Mouse (Mus musculus) bone marrow, adult 2 months (tissue): Measurements from ENCODE around the gene Pdhx. TPM values are rescaled to one million over a fixed set of nuclear protein-coding genes. Genes with fewer than 3 reads are reported as not detected.
A peak's percentile ranks its signal among the peaks of the same experiment; 100 is the strongest.

Experiments used
- H3K27ac ChIP-seq: fragments of 200-500 bp; 2 replicates; pipeline ENCODE4 v1.5.1; 2012; ENCODE audit warnings: low read depth, mild to moderate bottlenecking, control low read depth, inconsistent platforms, low read length; ENCODE audit not compliant: control insufficient read depth, poor library complexity, insufficient read depth
- H3K4me1 ChIP-seq: fragments of 200-500 bp; 2 replicates; pipeline ENCODE4 v1.6.1; 2011; ENCODE audit warnings: low read length; ENCODE audit not compliant: control insufficient read depth, insufficient read depth
- H3K4me3 ChIP-seq: fragments of 200-500 bp; replicated peaks from 2 replicates; pipeline ENCODE3; 2011; ENCODE audit warnings: mild to moderate bottlenecking, low read depth, low read length, control low read depth; ENCODE audit not compliant: control insufficient read depth
- CTCF ChIP-seq: fragments of 200-500 bp; IDR thresholded peaks from 2 replicates; pipeline ENCODE4 v1.5.1; 2011; ENCODE audit warnings: low read length, control low read depth; ENCODE audit not compliant: control insufficient read depth, insufficient read depth
- POLR2A ChIP-seq: fragments of 200-500 bp; IDR thresholded peaks from 2 replicates; pipeline ENCODE4 v1.6.1; 2011; ENCODE audit warnings: low read depth, mild to moderate bottlenecking, control low read depth, low read length, borderline replicate concordance; ENCODE audit not compliant: control insufficient read depth
- WGBS: fragments of 180-500 bp; shearing (Covaris S2); methylation state at CpG from one replicate; pipeline ENCODE4 v1.1.7; 2018; 5-methylcytosine and 5-hydroxymethylcytosine counted together
- polyA plus RNA-seq: library from polyadenylated mRNA; stranded (reverse); fragments of >200 nt; gene quantifications from 2 replicates; pipeline ENCODE4 v1.2.4, GENCODE M21; 2011; ENCODE audit warnings: low replicate concordance; ENCODE audit not compliant: missing spikeins, insufficient read depth, insufficient read length

Gene Pdhx
- polyA plus RNA-seq, result 9.3 and 11.6 TPM in 2 replicates

DNA sequence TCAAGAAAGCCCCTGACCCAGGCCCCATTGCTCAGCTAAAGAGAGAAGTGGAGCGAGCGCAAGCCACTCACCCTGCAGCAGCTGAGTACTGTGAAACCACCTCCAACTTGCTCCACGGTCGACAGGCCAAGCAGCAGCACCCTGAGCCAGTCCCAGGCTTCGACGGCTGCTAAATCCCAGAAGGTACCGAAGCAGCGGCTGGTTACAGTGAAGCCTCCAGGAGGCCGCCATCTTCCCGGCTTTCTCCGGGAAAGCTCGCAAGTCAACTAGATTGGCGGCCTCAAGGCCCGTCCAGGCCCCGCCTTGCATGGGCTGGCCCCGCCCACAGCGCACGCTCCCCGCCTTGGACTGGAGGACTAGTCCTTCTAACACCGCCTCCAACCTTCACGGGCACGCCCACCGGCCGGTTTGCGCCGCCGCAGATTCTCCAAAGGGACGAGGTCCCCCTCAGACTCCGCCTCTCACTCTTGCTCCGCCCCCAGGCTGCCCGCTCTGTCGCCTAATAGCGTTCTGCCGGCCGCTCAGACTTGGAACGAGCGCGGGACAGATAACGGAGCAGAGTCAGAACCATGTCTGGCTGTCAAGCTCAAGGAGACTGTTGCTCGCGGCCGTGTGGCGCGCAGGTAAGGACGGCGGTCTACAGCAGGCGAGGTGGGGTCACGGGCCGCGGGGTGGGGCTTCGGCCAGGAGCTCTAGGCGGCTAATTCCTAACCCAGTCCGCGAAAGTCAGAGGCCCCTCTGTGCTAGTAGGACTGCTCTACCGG is at the start of gene Pdhx, which contains the start of gene Apip:
Gene Pdhx (minus strand): TSS at position 295 of the 764 bp plus-strand sequence.
Gene Apip (plus strand): TSS at position 457 of the 764 bp plus-strand sequence.
- TF ChIP-seq POLR2A (peak; percentile 68; the same call in 1 of the 2 replicates), CTCF (no peak)
- peak within 1 kb of the TSS; percentile 96 for H3K4me3 ChIP-seq
- H3K27ac ChIP-seq, result peak within 1 kb of the TSS; percentile 88
- no peaks in the 10 kb centered on the region for H3K4me1 ChIP-seq
- WGBS, result under 1% methylated on average over 55 of the region's 55 CpGs

DNA sequence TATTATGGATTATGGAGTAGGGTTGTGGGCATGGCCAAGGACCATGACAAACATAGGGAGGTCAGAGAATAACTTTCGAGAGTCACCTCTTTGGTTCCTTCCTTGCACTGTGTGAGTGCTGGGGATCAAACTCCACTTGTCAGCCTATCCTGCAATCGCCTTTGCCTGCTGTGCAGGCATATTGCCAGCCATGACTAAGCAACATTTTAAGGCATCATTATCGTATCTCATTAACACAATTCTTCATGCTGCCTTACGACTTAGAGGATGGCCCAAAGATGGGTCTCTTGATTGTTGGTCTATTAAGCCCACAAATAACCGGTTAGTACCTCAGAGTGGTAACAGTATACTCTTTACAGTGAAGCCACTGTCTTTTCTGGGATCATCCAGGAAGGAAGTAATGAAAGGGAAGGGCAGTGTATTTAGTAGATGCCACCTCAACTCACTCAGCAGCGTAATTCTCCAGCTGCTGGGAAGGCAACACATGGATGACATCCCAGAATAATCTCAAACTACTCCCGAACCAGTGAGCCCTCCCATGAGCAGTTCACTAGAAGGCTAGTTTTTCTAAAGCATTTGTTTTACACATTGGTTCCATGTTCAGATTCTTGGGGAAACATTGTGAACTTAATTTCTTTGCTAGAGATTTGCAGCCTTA is 46.0 kb upstream of the Pdhx start:
- Histone ChIP-seq H3K4me3 (no peak overlapping the region), H3K4me1 (no peaks in the 10 kb centered on the region; the same call in 1 of the 2 replicates), H3K27ac (no peak overlapping the region)
- WGBS, result 41% methylated on average over 7 of the region's 7 CpGs
- TF ChIP-seq POLR2A (no peak), CTCF (no peak)

DNA sequence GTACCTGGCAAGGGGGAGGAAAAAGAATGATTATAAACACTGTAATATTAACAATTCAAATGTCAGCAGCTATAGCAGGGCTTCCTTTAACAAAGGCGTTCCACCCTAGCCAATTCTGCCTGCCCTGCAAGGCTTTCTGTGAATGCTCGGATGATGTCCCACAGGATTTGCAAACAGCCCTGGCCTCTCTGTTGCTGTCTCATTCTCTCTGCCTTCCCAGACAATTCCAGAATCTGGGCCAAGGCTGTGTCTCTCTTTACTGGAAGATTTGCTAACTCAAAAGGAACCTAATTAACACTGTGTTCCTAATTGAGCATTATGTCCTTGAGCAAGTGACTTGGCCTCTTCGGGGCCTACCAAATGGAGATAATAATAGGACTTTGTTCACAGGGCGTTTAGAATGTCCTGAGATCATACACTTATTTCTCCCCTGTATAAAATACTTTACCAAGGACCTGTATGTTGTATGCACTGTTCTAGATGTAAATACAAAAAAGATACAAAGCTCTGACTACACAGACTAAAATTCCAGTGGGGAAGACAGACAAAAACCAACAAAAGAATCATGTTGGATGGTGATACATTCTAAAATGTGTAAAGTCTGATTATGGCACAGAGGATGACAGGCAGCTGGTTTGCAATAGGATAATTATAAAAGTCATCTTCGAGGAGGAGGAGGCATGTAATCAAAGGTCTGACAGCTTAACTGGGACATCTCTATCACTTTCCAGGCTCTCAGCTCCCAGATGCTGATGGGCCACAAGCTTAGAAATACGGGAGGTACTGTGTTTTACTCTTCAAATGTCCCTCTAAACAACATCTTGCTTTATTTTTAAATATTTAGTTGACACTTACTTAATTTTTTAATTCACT is 45.2 kb upstream of the Pdhx start:
- H3K27ac ChIP-seq, result no peak overlapping the region; the same call in 1 of the 2 replicates
- H3K4me3 ChIP-seq, result no peak overlapping the region
- no peaks in the 10 kb centered on the region; the same call in 1 of the 2 replicates for H3K4me1 ChIP-seq
- WGBS, result 73% methylated on average over 6 of the region's 6 CpGs
- TF ChIP-seq CTCF (no peak), POLR2A (no peak)

DNA sequence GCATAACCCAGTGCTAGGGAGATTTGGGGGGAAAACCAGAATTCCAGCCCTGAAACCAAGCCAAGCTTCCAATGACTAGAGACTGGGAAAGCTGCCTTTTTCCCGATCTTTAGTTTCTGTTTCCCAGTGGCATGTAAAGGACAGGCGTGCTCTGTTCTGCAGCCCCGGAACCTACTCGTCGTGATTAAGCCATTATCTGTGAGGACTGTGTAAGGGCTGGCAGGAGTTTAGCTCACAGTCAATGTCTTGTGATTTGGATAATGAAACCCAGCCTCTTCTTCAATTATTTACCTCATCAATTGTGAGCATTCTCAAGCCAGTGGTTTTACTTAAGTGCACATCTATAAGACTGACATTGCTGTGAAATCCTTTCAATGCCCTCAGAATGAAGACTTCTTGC is 43.9 kb upstream of the Pdhx start:
- H3K27ac ChIP-seq, result no peak overlapping the region
- no peak for TF ChIP-seq POLR2A
- TF ChIP-seq CTCF, result no peak
- 69% methylated on average over 5 of the region's 5 CpGs for WGBS

DNA sequence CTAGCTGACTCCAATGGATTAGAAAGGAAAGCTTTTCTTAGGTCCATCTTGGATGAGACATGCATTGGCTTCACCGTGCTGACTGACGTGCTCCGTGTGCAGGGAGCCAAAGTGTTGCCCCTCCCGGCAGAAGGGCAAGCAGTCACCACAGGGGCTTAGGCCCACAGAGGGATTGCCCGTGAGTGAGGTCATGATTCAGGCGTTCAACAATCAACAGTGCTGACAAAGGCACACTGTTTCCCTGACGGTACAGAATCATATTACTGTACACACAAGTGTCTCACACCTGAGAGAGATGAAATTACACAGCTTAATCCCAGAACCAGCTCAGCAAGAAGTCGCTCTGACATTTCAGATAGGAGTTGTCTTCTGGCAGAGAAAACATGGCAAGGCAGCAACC is 38.4 kb upstream of the Pdhx start:
- Histone ChIP-seq H3K4me3 (no peak overlapping the region), H3K27ac (no peak overlapping the region), H3K4me1 (no peaks in the 10 kb centered on the region)
- TF ChIP-seq POLR2A (no peak), CTCF (no peak)
- 86% methylated on average over 8 of the region's 8 CpGs for WGBS

More for the DNA sequence above, 43.9 kb upstream of the Pdhx start:
- Histone ChIP-seq H3K4me3 (no peak overlapping the region), H3K4me1 (no peaks in the 10 kb centered on the region; the same call in 1 of the 2 replicates)

DNA sequence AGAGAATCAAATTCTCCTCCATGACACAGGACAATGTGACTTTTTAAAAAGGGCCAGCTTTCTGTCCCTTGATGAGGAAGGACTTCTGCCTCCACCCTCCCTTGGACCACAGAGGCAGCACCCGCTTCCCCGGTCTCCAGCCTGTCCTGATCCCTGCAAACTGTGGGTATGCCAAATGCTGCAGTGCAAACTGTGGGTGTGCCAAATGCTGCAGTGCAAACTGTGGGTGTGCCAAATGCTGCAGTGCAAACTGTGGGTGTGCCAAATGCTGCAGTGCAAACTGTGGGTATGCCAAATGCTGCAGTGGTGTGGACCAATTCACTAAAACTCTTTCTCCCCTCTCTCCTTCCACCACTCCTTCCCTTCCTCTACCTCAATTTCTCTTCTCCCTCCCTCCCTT is 32.9 kb upstream of the Pdhx start:
- Histone ChIP-seq H3K4me1 (no peaks in the 10 kb centered on the region), H3K4me3 (no peak overlapping the region), H3K27ac (no peak overlapping the region)
- WGBS, result 93% methylated on average over 2 of the region's 2 CpGs
- TF ChIP-seq CTCF (no peak), POLR2A (no peak)

DNA sequence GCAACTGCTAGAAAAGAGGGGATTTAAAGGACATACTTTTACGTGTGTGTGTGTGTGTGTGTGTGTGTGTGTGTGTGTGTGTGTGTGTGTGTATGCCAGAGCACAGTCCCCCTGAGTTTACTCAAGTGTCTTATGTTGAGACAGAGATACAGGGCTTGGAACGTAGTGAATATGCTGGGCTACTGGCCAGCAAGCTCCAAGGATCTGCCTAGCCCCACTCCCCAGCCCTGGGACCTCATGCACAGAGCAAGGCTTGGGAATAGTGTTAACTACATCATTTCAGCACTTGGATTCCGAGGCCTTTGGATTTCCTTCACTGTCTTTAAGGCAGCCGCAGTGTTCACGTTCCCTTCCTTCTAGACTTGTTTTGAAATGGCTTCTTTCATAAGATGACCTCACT is 29.3 kb upstream of the Pdhx start:
- Histone ChIP-seq H3K27ac (no peak overlapping the region), H3K4me1 (no peaks in the 10 kb centered on the region), H3K4me3 (no peak overlapping the region)
- TF ChIP-seq POLR2A (no peak), CTCF (no peak)
- 85% methylated on average over 5 of the region's 5 CpGs for WGBS
